Mouse (Mus musculus) urinary bladder, postnatal 36 days (tissue): ENCODE measurements around the gene Rgs14.
A peak's percentile ranks its signal among the peaks of the same experiment; 100 is the strongest.

Source experiments
- DNase-seq, 2 experiments: peaks; one replicate each; pipeline ENCODE4 v3.0.0; 2022; ENCODE audit warnings: low spot score in 2 of 2, mixed read lengths in 1 of 2

The Rgs14 gene

GRCm38 (mm10) chr13:55369531-55370114, at the start of gene Rgs14:
Gene Rgs14, plus strand, starts transcription at chr13:55369732.
- no peak for DNase-seq

GRCm38 (mm10) chr13:55319931-55320533, 49.5 kb upstream of the Rgs14 start, which contains the start of gene Prelid1:
Gene Prelid1, plus strand, starts transcription at chr13:55320500.
- no peak for DNase-seq

DNA sequence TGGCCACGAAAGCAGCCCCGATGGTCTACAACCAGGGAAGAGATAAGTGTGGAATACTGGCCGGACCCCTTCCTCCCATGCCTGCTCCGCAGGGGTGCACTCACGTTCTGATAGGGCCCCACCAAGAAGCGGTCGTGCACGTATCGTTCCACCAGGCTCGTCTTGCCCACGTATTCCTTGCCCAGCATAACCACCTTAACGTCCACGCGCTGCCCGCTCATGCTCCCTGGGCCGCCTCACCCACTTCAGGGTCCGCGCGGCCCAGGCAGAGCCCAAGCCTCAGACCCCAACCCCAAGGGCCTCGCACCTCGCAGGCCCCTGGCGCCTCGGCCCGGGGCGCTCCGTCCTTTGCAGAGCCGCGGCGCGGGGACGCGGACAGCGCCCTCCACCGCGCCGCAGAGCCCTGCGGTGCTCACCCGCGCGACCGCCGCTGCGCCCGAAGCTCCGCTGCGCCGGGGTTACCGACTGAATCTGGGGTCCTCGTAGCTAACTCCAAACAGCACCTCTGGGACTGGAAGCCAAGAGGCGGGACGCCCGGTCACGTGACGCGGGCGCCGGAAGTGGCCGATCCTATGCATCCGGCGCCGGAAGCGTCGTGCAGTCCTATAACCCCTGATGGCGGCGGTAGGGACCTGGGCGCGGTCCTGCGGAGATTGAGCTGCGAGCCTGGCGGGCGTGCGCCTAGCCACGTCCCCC, 48.0 kb upstream of the Rgs14 start, which contains the start of gene Rab24:
Rab24 (minus strand) TSS at position 513 of the 696 bp plus-strand sequence.
- DNase-seq = peak; percentile 82 to 87

DNA sequence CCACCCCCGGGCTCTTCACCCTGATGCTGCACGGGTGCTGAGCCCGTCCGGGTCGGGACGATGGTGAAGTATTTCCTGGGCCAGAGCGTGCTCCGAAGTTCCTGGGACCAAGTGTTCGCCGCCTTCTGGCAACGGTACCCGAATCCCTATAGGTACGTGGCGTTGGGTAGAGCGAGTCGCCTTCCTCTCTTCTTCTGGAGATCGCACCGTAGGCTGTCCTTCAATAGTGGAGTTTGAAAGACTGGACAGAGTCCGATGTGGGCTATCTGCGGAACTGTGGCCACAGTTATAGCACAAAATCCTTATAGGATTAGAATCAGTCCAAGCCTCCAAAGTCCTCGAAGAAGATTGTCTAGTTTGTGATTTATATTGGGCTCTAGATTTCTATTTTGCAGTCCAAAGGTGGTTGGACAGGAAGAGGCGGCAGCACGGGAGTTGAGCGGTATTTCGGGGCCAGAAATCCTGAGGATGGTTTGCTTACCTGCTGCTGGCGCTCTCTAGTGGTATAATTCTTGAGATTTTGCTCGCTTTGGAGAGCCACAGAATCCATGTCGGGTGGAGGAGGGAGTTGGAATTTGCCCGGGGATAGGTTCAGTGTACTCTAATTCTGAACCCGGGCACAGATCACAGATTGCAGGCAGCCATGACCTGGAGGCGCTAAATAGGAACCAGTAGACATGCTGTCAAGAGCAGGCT, 47.3 kb upstream of the Rgs14 start:
- no peak for DNase-seq

GRCm38 (mm10) chr13:55325596-55325995, 43.9 kb upstream of the Rgs14 start:
- no peak for DNase-seq

DNA sequence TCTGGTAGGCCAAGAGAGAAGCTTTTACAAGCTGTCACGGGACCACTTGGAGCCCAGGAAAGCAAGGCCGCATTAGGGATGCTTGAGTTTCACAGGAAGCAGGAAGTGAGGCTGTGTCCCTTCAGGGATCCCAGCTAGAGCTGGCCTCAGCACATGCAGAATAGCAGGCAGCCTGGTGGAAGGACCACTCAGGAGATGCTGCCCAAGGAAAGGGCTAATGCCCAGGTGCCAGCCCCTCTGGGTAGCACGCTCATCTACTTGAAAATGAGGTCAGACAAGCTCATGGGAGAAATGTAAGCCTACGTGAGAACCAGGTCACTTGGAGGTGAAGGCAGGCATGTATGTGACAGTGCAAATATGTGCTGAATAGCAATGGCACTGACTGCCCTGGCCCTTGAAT, 42.4 kb upstream of the Rgs14 start:
- DNase-seq = no peak

DNA sequence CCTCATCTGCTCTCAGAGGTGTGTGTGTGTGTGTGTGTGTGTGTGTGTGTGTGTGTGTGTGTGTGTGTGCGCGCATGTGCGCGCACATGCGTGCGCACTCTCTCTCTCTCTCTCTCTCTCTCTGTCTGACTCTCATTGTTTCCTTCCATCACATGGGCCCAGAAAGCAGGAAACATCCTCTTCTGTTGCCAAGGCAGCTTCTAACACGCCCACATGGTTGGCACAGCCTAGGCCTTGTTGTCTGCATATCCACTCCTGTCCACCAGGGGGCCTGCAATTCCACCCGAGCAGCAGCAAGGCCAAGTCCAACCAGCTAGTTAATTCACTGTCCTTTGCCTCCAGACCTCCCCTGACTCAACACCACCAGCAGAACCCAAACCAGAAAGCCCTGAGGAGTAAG, 41.9 kb upstream of the Rgs14 start:
- DNase-seq = peak; percentile 72 to 82

GRCm38 (mm10) chr13:55328171-55328570, 41.4 kb upstream of the Rgs14 start:
- no peak for DNase-seq

GRCm38 (mm10) chr13:55328641-55329040, 40.9 kb upstream of the Rgs14 start:
- DNase-seq = no peak

GRCm38 (mm10) chr13:55329109-55329682, 40.3 kb upstream of the Rgs14 start:
- DNase-seq = no peak

GRCm38 (mm10) chr13:55329683-55330566, 39.6 kb upstream of the Rgs14 start, which contains the start of gene Mxd3:
Gene Mxd3, minus strand, starts transcription at chr13:55329823.
- peak; percentile 73 to 74 for DNase-seq

DNA sequence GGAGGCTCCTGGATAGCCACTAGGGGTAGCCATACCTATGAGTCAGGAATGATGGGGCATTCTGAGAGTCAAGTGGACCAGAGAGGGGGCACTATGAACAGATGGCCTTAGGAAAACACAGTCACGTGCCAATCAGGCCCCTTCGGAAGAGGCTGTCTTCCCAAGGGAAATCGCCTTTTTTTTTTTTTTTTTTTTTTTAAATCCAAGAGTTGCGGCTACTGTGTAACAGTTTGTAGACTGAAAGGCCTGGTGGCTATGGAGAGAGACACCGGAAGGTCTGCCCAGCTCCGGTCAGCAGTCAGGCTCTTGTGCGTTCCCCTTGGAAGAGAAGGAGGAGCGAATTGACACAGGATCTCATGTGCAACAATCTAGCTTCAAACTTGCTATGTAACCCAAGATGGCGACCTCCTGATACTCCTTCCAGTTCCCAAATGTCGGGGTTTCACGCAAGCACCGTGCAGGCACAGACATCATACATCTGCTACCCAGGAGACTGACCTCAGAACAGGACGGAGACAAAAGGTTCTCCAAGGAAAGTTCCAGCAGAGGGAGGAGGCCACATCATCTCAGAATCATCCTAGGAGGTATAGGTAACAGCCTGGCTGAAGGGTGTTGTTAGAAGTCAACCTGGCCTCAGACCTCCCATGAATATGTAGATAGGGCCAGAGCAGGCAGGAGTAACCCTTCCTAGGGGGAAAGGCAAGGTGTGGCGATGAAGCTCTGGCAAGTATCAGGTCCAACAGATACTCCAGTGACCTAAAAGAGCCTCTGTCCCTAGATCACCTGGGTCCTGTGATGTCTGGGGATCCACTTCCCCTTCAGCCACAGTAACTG, 38.7 kb upstream of the Rgs14 start:
- DNase-seq = no peak

DNA sequence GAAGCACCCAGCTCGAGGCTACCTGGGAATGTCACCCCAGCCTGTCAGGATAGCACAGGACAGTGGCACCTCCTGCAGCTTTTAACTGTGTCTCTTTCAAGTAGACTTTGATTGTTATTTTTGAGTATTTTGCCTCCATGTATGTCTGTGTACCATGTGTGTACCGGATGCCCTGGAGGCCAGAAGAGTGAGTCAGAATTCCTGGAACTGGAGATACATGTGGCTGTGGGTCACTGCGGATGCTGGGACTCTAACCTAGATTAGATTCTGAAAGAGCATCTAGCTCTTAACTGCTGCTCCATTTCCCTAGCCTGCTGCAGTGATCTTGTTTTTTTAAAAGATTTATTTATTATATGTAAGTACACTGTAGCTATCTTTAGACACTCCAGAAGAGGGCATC, 37.2 kb upstream of the Rgs14 start:
- DNase-seq = no peak

DNA sequence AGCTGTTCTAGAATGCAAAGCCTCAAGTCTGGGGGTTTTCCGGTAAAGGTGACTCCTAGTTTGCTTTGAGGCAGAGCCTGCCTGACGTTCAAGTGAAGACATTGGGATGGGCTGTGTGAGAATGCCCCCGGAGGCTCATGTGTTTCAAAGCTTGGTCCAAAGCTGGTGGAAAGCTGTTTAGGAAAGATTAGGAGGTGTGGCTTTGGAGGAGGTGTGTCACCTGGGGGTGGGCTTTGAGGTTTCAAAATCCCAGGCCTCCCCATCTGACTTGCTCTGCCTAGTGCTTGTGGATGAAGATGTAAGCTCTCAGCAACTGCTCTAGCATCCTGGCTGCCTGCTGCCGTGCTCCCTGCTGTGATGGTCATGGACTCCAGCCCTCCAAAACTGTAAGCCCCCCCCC, 33.8 kb upstream of the Rgs14 start:
- DNase-seq = no peak

DNA sequence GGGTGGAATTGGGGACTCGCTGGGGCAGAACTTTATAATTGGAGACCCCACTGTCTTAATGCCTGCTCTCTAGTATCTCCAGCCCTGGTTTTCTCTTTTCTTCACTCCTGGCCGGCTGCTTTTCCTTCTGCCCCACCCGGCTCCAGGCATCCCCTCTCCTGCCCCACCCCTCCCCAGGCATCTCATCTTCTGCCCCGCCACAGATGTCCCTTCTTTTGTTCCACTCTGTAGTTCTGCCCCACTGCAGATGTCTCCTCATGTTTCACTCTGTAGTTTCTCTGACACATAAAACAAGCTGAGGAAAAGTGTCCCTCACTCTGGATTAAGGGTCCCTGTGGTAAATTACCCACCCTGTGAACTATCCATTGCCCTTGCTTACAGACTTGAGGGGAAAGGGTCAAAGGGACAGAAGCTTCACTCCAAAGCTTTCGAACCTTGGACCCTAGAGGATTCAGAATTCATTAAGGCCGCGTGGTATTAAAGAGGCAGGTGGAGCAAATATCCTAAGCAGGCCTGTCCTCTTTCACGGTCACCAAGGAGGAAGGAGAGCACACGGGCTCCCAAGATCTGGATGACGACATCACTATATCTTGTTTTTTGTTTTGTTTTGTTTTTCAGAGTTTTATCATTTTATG, 32.1 kb upstream of the Rgs14 start:
- no peak for DNase-seq

DNA sequence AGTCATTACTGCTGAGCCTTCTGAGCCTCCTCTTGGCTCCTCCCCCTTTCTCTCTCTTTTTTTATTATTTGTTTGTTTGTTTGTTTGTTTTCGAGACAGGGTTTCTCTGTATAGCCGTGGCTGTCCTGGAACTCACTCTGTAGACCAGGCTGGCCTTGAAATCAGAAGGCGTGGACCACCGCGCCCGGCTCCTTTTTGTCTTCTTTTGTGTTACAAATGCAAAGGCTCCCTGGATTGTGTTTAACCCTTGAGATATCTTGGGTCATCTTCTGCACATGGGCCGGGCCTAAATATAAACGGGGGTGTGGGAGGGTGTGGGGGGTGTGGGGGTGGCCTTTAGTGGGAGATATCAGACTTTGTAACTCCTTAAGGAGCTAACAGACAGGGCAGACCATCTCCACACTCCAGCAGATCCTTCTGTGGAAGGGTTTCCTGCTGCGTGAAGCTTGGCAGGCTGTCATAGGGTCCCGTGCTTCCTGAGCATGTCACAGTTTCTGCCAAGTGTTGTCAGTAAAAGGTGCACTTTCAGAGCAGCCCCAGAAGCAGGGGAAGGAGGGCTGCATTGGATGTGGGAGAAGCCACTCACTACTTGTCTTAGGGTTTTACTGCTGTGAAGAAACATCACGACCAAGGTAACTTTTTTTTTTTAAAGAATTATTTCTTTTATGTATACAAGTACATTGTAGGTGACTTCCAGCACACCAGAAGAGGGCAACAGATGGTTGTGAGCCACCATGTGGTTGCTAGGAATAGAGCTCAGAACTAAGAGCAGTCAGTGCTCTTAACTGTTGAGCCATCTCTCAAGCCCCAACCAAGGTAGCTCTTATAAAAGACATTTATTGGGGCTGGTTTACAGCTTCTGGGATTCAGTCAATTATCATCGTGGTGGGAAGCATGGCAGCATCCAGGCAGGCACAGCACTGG, 31.1 kb upstream of the Rgs14 start:
- DNase-seq = no peak

DNA sequence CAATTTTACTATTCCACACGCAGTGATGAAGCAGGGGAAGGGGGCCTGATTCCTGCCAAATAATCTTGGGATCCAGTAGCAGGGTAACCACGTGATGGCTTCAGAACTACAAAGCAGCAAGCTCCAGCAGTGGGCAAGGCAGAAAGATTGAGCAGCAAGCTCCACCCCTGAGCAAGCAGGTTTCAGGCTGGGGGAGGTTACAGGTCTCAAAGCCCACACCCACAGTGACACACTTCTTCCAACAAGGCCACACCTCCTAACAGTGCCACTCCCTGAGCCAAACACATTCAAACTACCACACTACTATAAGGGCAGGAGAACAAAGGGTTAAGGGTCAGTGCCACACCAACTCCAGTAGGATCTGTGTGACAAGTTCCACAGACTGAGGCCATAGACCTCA, 30.3 kb upstream of the Rgs14 start:
- no peak for DNase-seq

- no peak for DNase-seq
Measured at GRCm38 (mm10) chr13:55342469-55342868, 27.1 kb upstream of the Rgs14 start.

- DNase-seq = no peak
Measured at GRCm38 (mm10) chr13:55344286-55344685, 25.2 kb upstream of the Rgs14 start.
